Mouse (Mus musculus) myocyte (in vitro differentiated cells): Measurements from ENCODE around the gene Sod2. TPM values are rescaled to one million over a fixed set of nuclear protein-coding genes. Genes with fewer than 3 reads are reported as not detected.

Experiments
- polyA plus RNA-seq: library from polyadenylated mRNA; unstranded; fragments of >200 nt; fragmentation: generic; extraction: Trizol; gene quantifications from one replicate; pipeline ENCODE4 v1.2.1, GENCODE M21; 2012; ENCODE audit warnings: missing spikeins

Sod2 gene
- polyA plus RNA-seq, 1 experiment, result 172 TPM

Other genes with a start within 250 kb of the Sod2 start
- 21.6 TPM for gene Igf2r, start 237.2 kb upstream of the Sod2 start, polyA plus RNA-seq
- 0.10 TPM for gene Mas1, start 138.7 kb upstream of the Sod2 start, polyA plus RNA-seq
- gene Mrgprh, start 130.8 kb upstream of the Sod2 start, polyA plus RNA-seq, result not detected
- gene Pnldc1, start 96.6 kb upstream of the Sod2 start, polyA plus RNA-seq, result 0.05 TPM
- gene Tcp1, start 91.1 kb upstream of the Sod2 start, polyA plus RNA-seq, result 237 TPM
- 64.1 TPM for gene Mrpl18, start 90.5 kb upstream of the Sod2 start, polyA plus RNA-seq
- gene Acat3, start 66.2 kb upstream of the Sod2 start, polyA plus RNA-seq, result 0.76 TPM
- gene Acat2, start 46.1 kb upstream of the Sod2 start, polyA plus RNA-seq, result 81.9 TPM
- gene Wtap, start 12.7 kb upstream of the Sod2 start, polyA plus RNA-seq, result 21.3 TPM
- not detected for gene Gpr31b, start 45.5 kb downstream of the Sod2 start, polyA plus RNA-seq
- not detected for gene Tcp10b, start 54.3 kb downstream of the Sod2 start, polyA plus RNA-seq
- not detected for gene Unc93a, start 125.0 kb downstream of the Sod2 start, polyA plus RNA-seq
- not detected for gene Smok2a, start 214.3 kb downstream of the Sod2 start, polyA plus RNA-seq
- gene Smok2b, start 223.4 kb downstream of the Sod2 start, polyA plus RNA-seq, result not detected